Mouse (Mus musculus) kidney, embryonic 16.5 days (tissue): ENCODE measurements around the gene Ptpro. TPM values are rescaled to one million over a fixed set of nuclear protein-coding genes. Genes with fewer than 3 reads are reported as not detected.

Experiments
- ATAC-seq: fragments of 200-750 bp; cut with Nextera tagmentation; 2 replicates; pipeline ENCODE4 v1.8.0; 2017; ENCODE audit warnings: moderate TSS enrichment; ENCODE audit not compliant: low FRiP score, low TSS enrichment
- H3K27ac ChIP-seq: fragments of 300-500 bp; sonication (generic); 2 replicates; pipeline ENCODE4 v1.5.1; 2014; ENCODE audit warnings: low read length
- H3K27me3 ChIP-seq: fragments of 300-500 bp; sonication (generic); 2 replicates; pipeline ENCODE4 v1.6.1; 2014; ENCODE audit warnings: low read length, control low read depth, mixed read lengths; ENCODE audit not compliant: insufficient read depth
- H3K36me3 ChIP-seq: fragments of 300-500 bp; sonication (generic); 2 replicates; pipeline ENCODE4 v1.6.1; 2014; ENCODE audit warnings: low read length, control low read depth, mixed read lengths; ENCODE audit not compliant: insufficient read depth
- H3K4me1 ChIP-seq: fragments of 300-500 bp; sonication (generic); 2 replicates; pipeline ENCODE4 v1.6.1; 2014; ENCODE audit warnings: low read length, control low read depth, mixed read lengths; ENCODE audit not compliant: insufficient read depth
- H3K4me2 ChIP-seq: fragments of 300-500 bp; sonication (generic); replicated peaks from 2 replicates; pipeline ENCODE4 v1.6.1; 2014; ENCODE audit warnings: low read depth, low read length
- H3K4me3 ChIP-seq: fragments of 300-500 bp; sonication (generic); 2 replicates; pipeline ENCODE4 v1.5.1; 2014; ENCODE audit warnings: mild to moderate bottlenecking, low read length
- H3K9ac ChIP-seq: fragments of 300-500 bp; sonication (generic); replicated peaks from 2 replicates; pipeline ENCODE4 v1.6.1; 2014; ENCODE audit warnings: low read length
- H3K9me3 ChIP-seq: fragments of 300-500 bp; sonication (generic); 2 replicates; pipeline ENCODE4 v1.6.1; 2016; ENCODE audit warnings: low read length, control low read depth
- whole genome bisulfite sequencing: fragments of 180-500 bp; shearing (Covaris S2); extraction: QIAGEN DNeasy Blood & Tissue Kit; methylation state at CpG from one replicate; pipeline ENCODE4 v1.1.7; 2014; 5-methylcytosine and 5-hydroxymethylcytosine counted together
- polyA plus RNA-seq: library from polyadenylated mRNA; unstranded; fragments of >200 nt; fragmentation: Nextera tagmentation; extraction: Ambion mirVana; gene quantifications from 2 replicates; pipeline ENCODE4 v1.2.1, GENCODE M21; 2015

Gene Ptpro
- polyA plus RNA-seq, 1 experiment from 2014 or later = 21.7 TPM

GRCm38 (mm10) chr6:137509341-137510045 lies 257.4 kb downstream of the Ptpro start:
- no peak; the same call in 1 of the 2 replicates for ATAC-seq
- no peak overlapping the region for H3K9ac ChIP-seq
- H3K4me2 ChIP-seq = no peak overlapping the region
- H3K27me3 ChIP-seq = no peaks in the 10 kb centered on the region
- no peak overlapping the region for H3K27ac ChIP-seq
- H3K36me3 ChIP-seq = peaks cover 5% of the 10 kb centered on the region; the same call in 1 of the 2 replicates
- 56% methylated on average over 14 of the region's 14 CpGs for WGBS
- no peaks in the 10 kb centered on the region for H3K4me1 ChIP-seq
- H3K4me3 ChIP-seq = no peak overlapping the region
- no peaks in the 10 kb centered on the region for H3K9me3 ChIP-seq

- no peak overlapping the region for H3K4me2 ChIP-seq
- no peak overlapping the region for H3K9ac ChIP-seq
- ATAC-seq = no peak
- 71% methylated on average over 5 of the region's 5 CpGs for WGBS
- H3K27me3 ChIP-seq = no peaks in the 10 kb centered on the region
- no peaks in the 10 kb centered on the region for H3K9me3 ChIP-seq
- no peak overlapping the region for H3K27ac ChIP-seq
- peaks cover 5% of the 10 kb centered on the region; the same call in 1 of the 2 replicates for H3K36me3 ChIP-seq
- H3K4me1 ChIP-seq = no peaks in the 10 kb centered on the region
- no peak overlapping the region for H3K4me3 ChIP-seq
Observed at GRCm38 (mm10) chr6:137512753-137513152, 260.6 kb downstream of the Ptpro start.

Other genes starting within 250 kb of the Ptpro start
- 14.4 and 16.2 TPM in 2 replicates for gene Rerg, start 81.8 kb upstream of the Ptpro start, polyA plus RNA-seq